Mouse (Mus musculus): ENCODE measurements around the gene Lins1. TPM values are rescaled to one million over a fixed set of nuclear protein-coding genes. Genes with fewer than 3 reads are reported as not detected.

The Lins1 gene
- polyA plus RNA-seq, 1 experiment from 2014 or later: 27.1 TPM

GRCm38 (mm10) chr7:66704631-66705030 lies 14.9 kb downstream of the Lins1 start:
- Histone ChIP-seq H3K4me3 (ENCODE audit: low read depth, low read length) (no peak overlapping the region), H3K36me3 (ENCODE audit: control insufficient read depth, insufficient read depth, low read length) (no peaks in the 10 kb centered on the region), H3K9ac (ENCODE audit: low read length) (no peak overlapping the region), H3K27me3 (ENCODE audit: control insufficient read depth, insufficient read depth, low read length) (no peaks in the 10 kb centered on the region), H3K9me3 (ENCODE audit: control insufficient read depth, low read length) (no peaks in the 10 kb centered on the region), H3K4me1 (ENCODE audit: control insufficient read depth, insufficient read depth, low read length) (no peaks in the 10 kb centered on the region), H3K4me2 (no peak overlapping the region), H3K27ac (ENCODE audit: low read depth, low read length) (no peak overlapping the region)
- 93% methylated on average over 3 of the region's 3 CpGs for WGBS
- ATAC-seq (ENCODE audit: low FRiP score): no peak
- no peak for DNase-seq (ENCODE audit: low spot score, missing footprints)

GRCm38 (mm10) chr7:66711166-66711565 lies 21.5 kb downstream of the Lins1 start:
- no peak overlapping the region for H3K27ac ChIP-seq (ENCODE audit: low read depth, low read length)
- H3K9me3 ChIP-seq (ENCODE audit: control insufficient read depth, low read length): no peaks in the 10 kb centered on the region
- no peak overlapping the region for H3K4me3 ChIP-seq (ENCODE audit: low read depth, low read length)
- ATAC-seq (ENCODE audit: low FRiP score) (no peak), DNase-seq (ENCODE audit: low spot score, missing footprints) (no peak)
- H3K27me3 ChIP-seq (ENCODE audit: control insufficient read depth, insufficient read depth, low read length): no peaks in the 10 kb centered on the region
- H3K36me3 ChIP-seq (ENCODE audit: control insufficient read depth, insufficient read depth, low read length): no peaks in the 10 kb centered on the region
- H3K4me1 ChIP-seq (ENCODE audit: control insufficient read depth, insufficient read depth, low read length): no peaks in the 10 kb centered on the region
- H3K4me2 ChIP-seq: no peak overlapping the region
- H3K9ac ChIP-seq (ENCODE audit: low read length): no peak overlapping the region
- WGBS: 65% methylated on average over 2 of the region's 2 CpGs

GRCm38 (mm10) chr7:66724514-66724913 lies 34.8 kb downstream of the Lins1 start:
- Histone ChIP-seq H3K4me2 (no peak overlapping the region), H3K27ac (ENCODE audit: low read depth, low read length) (no peak overlapping the region), H3K9ac (ENCODE audit: low read length) (no peak overlapping the region), H3K36me3 (ENCODE audit: control insufficient read depth, insufficient read depth, low read length) (no peaks in the 10 kb centered on the region), H3K27me3 (ENCODE audit: control insufficient read depth, insufficient read depth, low read length) (no peaks in the 10 kb centered on the region), H3K4me1 (ENCODE audit: control insufficient read depth, insufficient read depth, low read length) (no peaks in the 10 kb centered on the region), H3K4me3 (ENCODE audit: low read depth, low read length) (no peak overlapping the region), H3K9me3 (ENCODE audit: control insufficient read depth, low read length) (no peaks in the 10 kb centered on the region)
- DNase-seq (ENCODE audit: low spot score, missing footprints) (no peak), ATAC-seq (ENCODE audit: low FRiP score) (no peak)
- 89% methylated on average over 4 of the region's 4 CpGs for WGBS

- no peak overlapping the region for H3K27ac ChIP-seq (ENCODE audit: low read depth, low read length)
- H3K27me3 ChIP-seq (ENCODE audit: control insufficient read depth, insufficient read depth, low read length): no peaks in the 10 kb centered on the region
- no peak overlapping the region for H3K4me3 ChIP-seq (ENCODE audit: low read depth, low read length)
- H3K4me1 ChIP-seq (ENCODE audit: control insufficient read depth, insufficient read depth, low read length): no peaks in the 10 kb centered on the region
- DNase-seq (ENCODE audit: low spot score, missing footprints) (no peak), ATAC-seq (ENCODE audit: low FRiP score) (no peak)
- no peaks in the 10 kb centered on the region for H3K36me3 ChIP-seq (ENCODE audit: control insufficient read depth, insufficient read depth, low read length)
- H3K9ac ChIP-seq (ENCODE audit: low read length): no peak overlapping the region
- WGBS: 92% methylated on average over 6 of the region's 6 CpGs
- H3K4me2 ChIP-seq: no peak overlapping the region
- no peaks in the 10 kb centered on the region for H3K9me3 ChIP-seq (ENCODE audit: control insufficient read depth, low read length)
These were observed 35.3 kb downstream of the Lins1 start for GRCm38 (mm10) chr7:66724954-66725353.

GRCm38 (mm10) chr7:66728072-66728471 lies 38.4 kb downstream of the Lins1 start:
- no peaks in the 10 kb centered on the region for H3K36me3 ChIP-seq (ENCODE audit: control insufficient read depth, insufficient read depth, low read length)
- H3K9ac ChIP-seq (ENCODE audit: low read length): no peak overlapping the region
- 90% methylated on average over 6 of the region's 6 CpGs for WGBS
- no peak overlapping the region for H3K4me3 ChIP-seq (ENCODE audit: low read depth, low read length)
- H3K27ac ChIP-seq (ENCODE audit: low read depth, low read length): no peak overlapping the region
- ATAC-seq (ENCODE audit: low FRiP score) (no peak), DNase-seq (ENCODE audit: low spot score, missing footprints) (no peak)
- H3K9me3 ChIP-seq (ENCODE audit: control insufficient read depth, low read length): no peaks in the 10 kb centered on the region
- no peaks in the 10 kb centered on the region for H3K4me1 ChIP-seq (ENCODE audit: control insufficient read depth, insufficient read depth, low read length)
- H3K27me3 ChIP-seq (ENCODE audit: control insufficient read depth, insufficient read depth, low read length): no peaks in the 10 kb centered on the region
- H3K4me2 ChIP-seq: no peak overlapping the region

GRCm38 (mm10) chr7:66729232-66729631 lies 39.5 kb downstream of the Lins1 start:
- 81% methylated on average over 2 of the region's 2 CpGs for WGBS
- no peak overlapping the region for H3K9ac ChIP-seq (ENCODE audit: low read length)
- no peak overlapping the region for H3K27ac ChIP-seq (ENCODE audit: low read depth, low read length)
- no peaks in the 10 kb centered on the region for H3K9me3 ChIP-seq (ENCODE audit: control insufficient read depth, low read length)
- no peaks in the 10 kb centered on the region for H3K4me1 ChIP-seq (ENCODE audit: control insufficient read depth, insufficient read depth, low read length)
- ATAC-seq (ENCODE audit: low FRiP score) (no peak), DNase-seq (ENCODE audit: low spot score, missing footprints) (no peak)
- H3K36me3 ChIP-seq (ENCODE audit: control insufficient read depth, insufficient read depth, low read length): no peaks in the 10 kb centered on the region
- no peak overlapping the region for H3K4me3 ChIP-seq (ENCODE audit: low read depth, low read length)
- no peak overlapping the region for H3K4me2 ChIP-seq
- H3K27me3 ChIP-seq (ENCODE audit: control insufficient read depth, insufficient read depth, low read length): no peaks in the 10 kb centered on the region

GRCm38 (mm10) chr7:66733431-66733830 lies 43.7 kb downstream of the Lins1 start:
- Histone ChIP-seq H3K4me3 (ENCODE audit: low read depth, low read length) (no peak overlapping the region), H3K4me1 (ENCODE audit: control insufficient read depth, insufficient read depth, low read length) (no peaks in the 10 kb centered on the region), H3K9ac (ENCODE audit: low read length) (no peak overlapping the region), H3K36me3 (ENCODE audit: control insufficient read depth, insufficient read depth, low read length) (no peaks in the 10 kb centered on the region), H3K27ac (ENCODE audit: low read depth, low read length) (no peak overlapping the region), H3K27me3 (ENCODE audit: control insufficient read depth, insufficient read depth, low read length) (no peaks in the 10 kb centered on the region), H3K9me3 (ENCODE audit: control insufficient read depth, low read length) (no peaks in the 10 kb centered on the region), H3K4me2 (no peak overlapping the region)
- DNase-seq (ENCODE audit: low spot score, missing footprints) (no peak), ATAC-seq (ENCODE audit: low FRiP score) (no peak)
- 92% methylated on average over 17 of the region's 17 CpGs for WGBS

- no peak overlapping the region for H3K4me3 ChIP-seq (ENCODE audit: low read depth, low read length)
- WGBS: 90% methylated on average over 11 of the region's 11 CpGs
- H3K27me3 ChIP-seq (ENCODE audit: control insufficient read depth, insufficient read depth, low read length): no peaks in the 10 kb centered on the region
These were observed 44.2 kb downstream of the Lins1 start for GRCm38 (mm10) chr7:66733882-66734281.

GRCm38 (mm10) chr7:66734466-66734865 lies 44.8 kb downstream of the Lins1 start:
- Histone ChIP-seq H3K4me2 (no peak overlapping the region), H3K27me3 (ENCODE audit: control insufficient read depth, insufficient read depth, low read length) (no peaks in the 10 kb centered on the region), H3K36me3 (ENCODE audit: control insufficient read depth, insufficient read depth, low read length) (no peaks in the 10 kb centered on the region), H3K9ac (ENCODE audit: low read length) (no peak overlapping the region), H3K9me3 (ENCODE audit: control insufficient read depth, low read length) (no peaks in the 10 kb centered on the region), H3K27ac (ENCODE audit: low read depth, low read length) (no peak overlapping the region), H3K4me1 (ENCODE audit: control insufficient read depth, insufficient read depth, low read length) (no peaks in the 10 kb centered on the region), H3K4me3 (ENCODE audit: low read depth, low read length) (no peak overlapping the region)
- ATAC-seq (ENCODE audit: low FRiP score) (no peak), DNase-seq (ENCODE audit: low spot score, missing footprints) (no peak)
- 100% methylated on average over 4 of the region's 4 CpGs for whole genome bisulfite sequencing

More at GRCm38 (mm10) chr7:66733882-66734281, 44.2 kb downstream of the Lins1 start:
- DNase-seq (ENCODE audit: low spot score, missing footprints) (peak; percentile 59), ATAC-seq (ENCODE audit: low FRiP score) (no peak)
- H3K9ac ChIP-seq (ENCODE audit: low read length): no peak overlapping the region
- H3K36me3 ChIP-seq (ENCODE audit: control insufficient read depth, insufficient read depth, low read length): no peaks in the 10 kb centered on the region
- H3K4me2 ChIP-seq: no peak overlapping the region
- H3K9me3 ChIP-seq (ENCODE audit: control insufficient read depth, low read length): no peaks in the 10 kb centered on the region
- no peak overlapping the region for H3K27ac ChIP-seq (ENCODE audit: low read depth, low read length)
- H3K4me1 ChIP-seq (ENCODE audit: control insufficient read depth, insufficient read depth, low read length): no peaks in the 10 kb centered on the region

GRCm38 (mm10) chr7:66734993-66735392 lies 45.3 kb downstream of the Lins1 start:
- no peaks in the 10 kb centered on the region for H3K36me3 ChIP-seq (ENCODE audit: control insufficient read depth, insufficient read depth, low read length)
- no peak overlapping the region for H3K4me2 ChIP-seq
- H3K27ac ChIP-seq (ENCODE audit: low read depth, low read length): no peak overlapping the region
- WGBS: 92% methylated on average over 6 of the region's 6 CpGs
- H3K9ac ChIP-seq (ENCODE audit: low read length): no peak overlapping the region
- no peak for DNase-seq (ENCODE audit: low spot score, missing footprints)
- no peaks in the 10 kb centered on the region for H3K4me1 ChIP-seq (ENCODE audit: control insufficient read depth, insufficient read depth, low read length)
- no peak for ATAC-seq (ENCODE audit: low FRiP score)
- no peaks in the 10 kb centered on the region for H3K9me3 ChIP-seq (ENCODE audit: control insufficient read depth, low read length)
- no peak overlapping the region for H3K4me3 ChIP-seq (ENCODE audit: low read depth, low read length)
- H3K27me3 ChIP-seq (ENCODE audit: control insufficient read depth, insufficient read depth, low read length): no peaks in the 10 kb centered on the region
